In genomic region chr10:37322310-37322709, GRCm38 (mm10) we compare ENCODE assay signal across 24 mouse cellular contexts.
DNase-seq lines count a peak whose midpoint lies in the region; TF ChIP-seq lines count a peak whose summit lies in the region.
"Had no signal": no experiment of that assay in that cellular context is flagged by ENCODE, and none has a peak within 500 bp of the region (broad histone marks: within the 10 kb centered on the region; RNA-seq: fewer than 3 reads in every experiment).

No protein-coding gene starts in this region.

- no peak overlapping the region for H3K4me3 ChIP-seq in spleen, adult 2 months (ENCODE audit: extremely low read depth, insufficient read depth, insufficient read length)
- H3K4me3 ChIP-seq: embryonic facial prominence, embryonic 13.5 days; embryonic facial prominence, embryonic 15.5 days; erythroblast, embryonic 14.5 days; forebrain, embryonic 10.5 days; forebrain, embryonic 12.5 days had no signal

- peak; percentile 43 for DNase-seq in heart, adult 11 months
- no peak for DNase-seq in heart, postnatal 10 days
- DNase-seq in spleen, adult 2 months (ENCODE audit: low read depth in 1 of 2, low spot score in 2 of 2), result peak in 1 of 2 experiments; percentile 32
- no peak for DNase-seq in spleen, adult 18-20 months
- DNase-seq in B cell, adult 2 months, result peak; percentile 10 to 17
- DNase-seq in induced T-regulatory cell, adult 2 months (ENCODE audit: low read depth), result peak; percentile 42
- no peak for DNase-seq in adrenal gland, postnatal 25 days
- DNase-seq in left cerebral cortex, postnatal 25 days (ENCODE audit: low spot score in 2 of 2), result no peak
- DNase-seq: adrenal gland, adult 8-10 months; adrenal gland, postnatal 14 days; cerebellum, adult 11 months; cerebellum, adult 18-20 months; cerebellum, adult 8-10 months; cerebellum, adult 9-11 months; cerebellum, postnatal 14 days; cerebellum, postnatal 36 days; embryo, embryonic 11 days had no signal

- TF ChIP-seq POLR2A in spleen, adult 2 months (IDR thresholded peaks at IDR 0.05; ENCODE audit: low read depth, low read length), result no peak

- intact Hi-C loops in heart, postnatal 10 days (cut with DNase I), result no loop called here
- intact Hi-C loops in left cerebral cortex, postnatal 25 days (cut with DNase I), result no loop called here

- TF ChIP-seq CTCF in spleen, adult 2 months (IDR thresholded peaks at IDR 0.05; ENCODE audit: extremely low read depth, insufficient read depth, insufficient read length, insufficient replicate concordance), result no peak

- peak overlapping the region; percentile 29; the same call in 1 of the 2 replicates for H3K27ac ChIP-seq in spleen, adult 2 months (ENCODE audit: insufficient read depth, low read length)
- H3K27ac ChIP-seq: embryonic facial prominence, embryonic 13.5 days; embryonic facial prominence, embryonic 15.5 days; forebrain, embryonic 10.5 days; forebrain, embryonic 12.5 days had no signal

- 39% methylated on average over 5 of the region's 5 CpGs for WGBS in spleen, adult 2 months

- peaks cover 17% of the 10 kb centered on the region for H3K4me1 ChIP-seq in spleen, adult 2 months (ENCODE audit: control insufficient read depth, insufficient read depth, insufficient read length)
- H3K4me1 ChIP-seq: embryonic facial prominence, embryonic 13.5 days had no signal

- no peaks in the 10 kb centered on the region for H3K27me3 ChIP-seq in spleen, adult 2 months (ENCODE audit: control insufficient read depth, insufficient read depth, low read length)
- H3K27me3 ChIP-seq: embryonic facial prominence, embryonic 13.5 days; embryonic facial prominence, embryonic 15.5 days; forebrain, embryonic 12.5 days; Patski had no signal

- no peaks in the 10 kb centered on the region for H3K36me3 ChIP-seq in spleen, adult 2 months (ENCODE audit: control insufficient read depth, insufficient read depth, low read length)
- H3K36me3 ChIP-seq: embryonic facial prominence, embryonic 13.5 days; embryonic facial prominence, embryonic 15.5 days; forebrain, embryonic 10.5 days; forebrain, embryonic 12.5 days; G1E had no signal

Comparison
In these comparisons a context has a peak if more than half of its experiments do, and no peak if none do; other contexts are left out.
1. DNase-seq: peak in heart, adult 11 months (single experiment), B cell, adult 2 months (2 of 2) and induced T-regulatory cell, adult 2 months (single experiment); none in heart, postnatal 10 days (0 of 2), spleen, adult 18-20 months (0 of 2), adrenal gland, postnatal 25 days (single experiment) and left cerebral cortex, postnatal 25 days (0 of 2).